Mouse (Mus musculus): ENCODE measurements around the gene Sirpa. TPM values are rescaled to one million over a fixed set of nuclear protein-coding genes. Genes with fewer than 3 reads are reported as not detected.

Sirpa gene
- polyA plus RNA-seq, 1 experiment, result 93.9 TPM

GRCm38 (mm10) chr2:129587825-129588251 lies 4.8 kb upstream of the Sirpa start:
- no peak overlapping the region for H3K4me3 ChIP-seq (replicated peaks; ENCODE audit: control insufficient read depth, low read depth, low read length)
- WGBS, result 82% methylated on average over 7 of the region's 7 CpGs
- no peak overlapping the region for H3K27ac ChIP-seq (ENCODE audit: control insufficient read depth, insufficient read depth, low read depth, low read length, poor library complexity)
- peaks cover 4% of the 10 kb centered on the region for H3K4me1 ChIP-seq (ENCODE audit: control insufficient read depth, insufficient read depth, low read length)
- no peak for TF ChIP-seq POLR2A (IDR thresholded peaks at IDR 0.05; ENCODE audit: borderline replicate concordance, control insufficient read depth, low read depth, low read length)
- no peak for TF ChIP-seq CTCF (IDR thresholded peaks at IDR 0.05; ENCODE audit: control insufficient read depth, insufficient read depth, low read length)

DNA sequence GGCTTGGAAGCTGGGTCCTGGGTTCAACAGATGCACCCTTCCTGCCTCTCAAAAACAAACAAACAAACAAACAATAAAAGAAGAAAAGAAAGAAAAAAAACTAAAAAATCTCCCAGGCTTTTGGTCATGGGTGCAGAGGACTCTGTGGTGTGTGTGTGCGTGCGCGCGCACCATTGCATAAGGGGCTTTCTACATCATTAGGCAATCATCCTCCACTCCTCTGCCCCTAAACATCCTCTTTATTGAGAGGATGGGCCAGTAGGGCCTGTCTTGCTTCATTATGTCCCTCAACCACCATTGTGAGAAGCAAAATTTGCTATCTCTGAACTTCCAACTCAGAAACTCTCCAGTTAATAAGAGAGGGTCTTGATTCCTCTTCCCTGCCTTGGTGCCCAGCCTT lies 738 bp upstream of the Sirpa start:
- Histone ChIP-seq H3K4me1 (ENCODE audit: control insufficient read depth, insufficient read depth, low read length) (peaks cover 2% of the 10 kb centered on the region; the same call in 1 of the 2 replicates), H3K27ac (ENCODE audit: control insufficient read depth, insufficient read depth, low read depth, low read length, poor library complexity) (peak overlapping the region; percentile 99), H3K4me3 (replicated peaks; ENCODE audit: control insufficient read depth, low read depth, low read length) (peak overlapping the region; percentile 82)
- TF ChIP-seq CTCF (IDR thresholded peaks at IDR 0.05; ENCODE audit: control insufficient read depth, insufficient read depth, low read length), result no peak
- no peak for TF ChIP-seq POLR2A (IDR thresholded peaks at IDR 0.05; ENCODE audit: borderline replicate concordance, control insufficient read depth, low read depth, low read length)
- 34% methylated on average over 4 of the region's 4 CpGs for WGBS

GRCm38 (mm10) chr2:129593141-129593875 lies 673 bp downstream of the Sirpa start:
- Histone ChIP-seq H3K4me1 (ENCODE audit: control insufficient read depth, insufficient read depth, low read length) (peaks cover 1% of the 10 kb centered on the region; the same call in 1 of the 2 replicates), H3K4me3 (replicated peaks; ENCODE audit: control insufficient read depth, low read depth, low read length) (peak overlapping the region; percentile 82), H3K27ac (ENCODE audit: control insufficient read depth, insufficient read depth, low read depth, low read length, poor library complexity) (peak overlapping the region; percentile 99)
- TF ChIP-seq CTCF (IDR thresholded peaks at IDR 0.05; ENCODE audit: control insufficient read depth, insufficient read depth, low read length) (no peak), POLR2A (IDR thresholded peaks at IDR 0.05; ENCODE audit: borderline replicate concordance, control insufficient read depth, low read depth, low read length) (no peak; the same call in 1 of the 2 replicates)
- WGBS, result under 1% methylated on average over 67 of the region's 77 CpGs

DNA sequence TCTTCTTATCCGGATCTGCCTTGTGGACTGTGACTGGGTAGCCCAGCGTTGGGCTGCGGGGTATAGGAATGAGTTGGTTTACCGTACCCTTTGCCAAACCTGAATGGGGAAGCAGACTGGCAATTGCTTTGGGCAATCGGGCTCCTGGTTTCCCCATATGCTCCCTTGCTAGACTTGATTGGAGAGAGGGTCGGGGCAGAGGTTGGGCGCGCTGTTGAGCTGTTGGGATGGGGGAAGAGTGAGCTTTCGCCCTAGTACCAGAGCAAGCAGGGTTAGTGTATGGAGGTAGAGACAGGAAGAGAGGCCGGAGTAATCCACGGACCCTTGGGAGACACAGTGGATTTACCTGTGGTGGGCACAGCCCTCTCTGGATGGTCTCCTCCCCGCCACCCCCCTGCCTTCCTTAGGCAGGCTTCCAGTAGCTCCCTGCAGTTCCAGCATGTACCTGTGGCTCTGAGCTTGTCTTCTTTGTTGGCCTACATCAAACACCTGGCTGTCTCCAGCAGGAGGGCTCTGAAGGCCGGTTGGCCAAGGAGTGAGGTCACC lies 1.3 kb downstream of the Sirpa start:
- H3K4me1 ChIP-seq (ENCODE audit: control insufficient read depth, insufficient read depth, low read length), result peaks cover 1% of the 10 kb centered on the region; the same call in 1 of the 2 replicates
- no peak for TF ChIP-seq CTCF (IDR thresholded peaks at IDR 0.05; ENCODE audit: control insufficient read depth, insufficient read depth, low read length)
- TF ChIP-seq POLR2A (IDR thresholded peaks at IDR 0.05; ENCODE audit: borderline replicate concordance, control insufficient read depth, low read depth, low read length), result no peak
- peak overlapping the region; percentile 99 for H3K27ac ChIP-seq (ENCODE audit: control insufficient read depth, insufficient read depth, low read depth, low read length, poor library complexity)
- WGBS, result 9% methylated on average over 13 of the region's 13 CpGs
- peak overlapping the region; percentile 82 for H3K4me3 ChIP-seq (replicated peaks; ENCODE audit: control insufficient read depth, low read depth, low read length)

- 77% methylated on average over 4 of the region's 4 CpGs for WGBS
- H3K4me3 ChIP-seq (replicated peaks; ENCODE audit: control insufficient read depth, low read depth, low read length), result peak overlapping the region; percentile 82
- TF ChIP-seq POLR2A (IDR thresholded peaks at IDR 0.05; ENCODE audit: borderline replicate concordance, control insufficient read depth, low read depth, low read length) (no peak), CTCF (IDR thresholded peaks at IDR 0.05; ENCODE audit: control insufficient read depth, insufficient read depth, low read length) (no peak)
- H3K27ac ChIP-seq (ENCODE audit: control insufficient read depth, insufficient read depth, low read depth, low read length, poor library complexity), result peak overlapping the region; percentile 99
- H3K4me1 ChIP-seq (ENCODE audit: control insufficient read depth, insufficient read depth, low read length), result peaks cover 1% of the 10 kb centered on the region; the same call in 1 of the 2 replicates
Observed at GRCm38 (mm10) chr2:129594569-129594968, 1.9 kb downstream of the Sirpa start.

DNA sequence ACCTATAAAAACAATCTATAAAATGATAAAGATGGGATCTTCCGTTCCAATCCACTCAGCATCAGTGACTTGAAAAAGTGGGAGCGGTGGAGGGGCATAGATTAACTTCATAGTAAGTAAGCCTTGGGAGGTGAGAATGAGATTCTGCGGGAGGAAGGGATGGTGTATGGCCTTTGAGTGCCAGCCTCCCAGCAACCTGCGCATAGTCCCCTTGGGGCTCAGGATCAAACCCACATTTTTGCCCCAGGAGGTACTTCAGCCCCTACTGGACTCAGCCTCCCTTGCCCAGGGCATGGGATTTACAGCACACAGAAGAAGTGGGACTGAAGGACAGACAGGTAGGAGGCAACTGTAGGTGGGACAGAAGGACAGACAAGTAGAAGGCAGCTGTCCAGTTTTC lies 2.6 kb downstream of the Sirpa start:
- WGBS, result 80% methylated on average over 4 of the region's 4 CpGs
- H3K27ac ChIP-seq (ENCODE audit: control insufficient read depth, insufficient read depth, low read depth, low read length, poor library complexity), result peak overlapping the region; percentile 22
- TF ChIP-seq POLR2A (IDR thresholded peaks at IDR 0.05; ENCODE audit: borderline replicate concordance, control insufficient read depth, low read depth, low read length) (no peak), CTCF (IDR thresholded peaks at IDR 0.05; ENCODE audit: control insufficient read depth, insufficient read depth, low read length) (no peak)
- peaks cover 4% of the 10 kb centered on the region; the same call in 1 of the 2 replicates for H3K4me1 ChIP-seq (ENCODE audit: control insufficient read depth, insufficient read depth, low read length)
- H3K4me3 ChIP-seq (replicated peaks; ENCODE audit: control insufficient read depth, low read depth, low read length), result peak overlapping the region; percentile 28

- no peak for TF ChIP-seq CTCF (IDR thresholded peaks at IDR 0.05; ENCODE audit: control insufficient read depth, insufficient read depth, low read length)
- no peak for TF ChIP-seq POLR2A (IDR thresholded peaks at IDR 0.05; ENCODE audit: borderline replicate concordance, control insufficient read depth, low read depth, low read length)
- Histone ChIP-seq H3K27ac (ENCODE audit: control insufficient read depth, insufficient read depth, low read depth, low read length, poor library complexity) (peak overlapping the region; percentile 87), H3K4me1 (ENCODE audit: control insufficient read depth, insufficient read depth, low read length) (peaks cover 2% of the 10 kb centered on the region; the same call in 1 of the 2 replicates), H3K4me3 (replicated peaks; ENCODE audit: control insufficient read depth, low read depth, low read length) (peak overlapping the region; percentile 54)
- WGBS, result 6% methylated on average over 7 of the region's 7 CpGs
Observed at GRCm38 (mm10) chr2:129595661-129596209, 3.1 kb downstream of the Sirpa start.

- no peak overlapping the region for H3K4me3 ChIP-seq (replicated peaks; ENCODE audit: control insufficient read depth, low read depth, low read length)
- no peak for TF ChIP-seq POLR2A (IDR thresholded peaks at IDR 0.05; ENCODE audit: borderline replicate concordance, control insufficient read depth, low read depth, low read length)
- TF ChIP-seq CTCF (IDR thresholded peaks at IDR 0.05; ENCODE audit: control insufficient read depth, insufficient read depth, low read length), result no peak
- whole genome bisulfite sequencing, result 82% methylated on average over 15 of the region's 15 CpGs
Observed at GRCm38 (mm10) chr2:129596555-129597172, 4.0 kb downstream of the Sirpa start.

More at GRCm38 (mm10) chr2:129596555-129597172, 4.0 kb downstream of the Sirpa start:
- Histone ChIP-seq H3K4me1 (ENCODE audit: control insufficient read depth, insufficient read depth, low read length) (peaks cover 6% of the 10 kb centered on the region; the same call in 1 of the 2 replicates), H3K27ac (ENCODE audit: control insufficient read depth, insufficient read depth, low read depth, low read length, poor library complexity) (peak overlapping the region; percentile 19)
